Mouse (Mus musculus): Measurements from ENCODE around the gene Exosc6. TPM values are rescaled to one million over a fixed set of nuclear protein-coding genes. Genes with fewer than 3 reads are reported as not detected.
A peak's percentile ranks its signal among the peaks of the same experiment; 100 is the strongest.
"Not testable (repeated sequence)": the region's sequence is repeated elsewhere in the genome, so short reads cannot be mapped to it uniquely, and the experiment has no call there.

Gene Exosc6
- polyA plus RNA-seq, 1 experiment from 2014 or later: 27.8 TPM

- 59% methylated on average over 5 of the region's 5 CpGs for WGBS
- TF ChIP-seq CTCF (IDR thresholded peaks at IDR 0.05; ENCODE audit: low read depth): no peak
- H3K4me3 ChIP-seq (ENCODE audit: low read depth, low read length): no peak overlapping the region
- no peak overlapping the region for H3K4me2 ChIP-seq
- no peaks in the 10 kb centered on the region for H3K9me3 ChIP-seq (ENCODE audit: low read depth, low read length)
- H3K4me1 ChIP-seq (ENCODE audit: insufficient read depth): no peaks in the 10 kb centered on the region
- H3K27ac ChIP-seq (ENCODE audit: low read depth): no peak overlapping the region
- no peaks in the 10 kb centered on the region for H3K27me3 ChIP-seq (ENCODE audit: insufficient read depth, low read length)
- H3K9ac ChIP-seq: no peak overlapping the region; the same call in 1 of the 2 replicates
- no peak for DNase-seq
- no peaks in the 10 kb centered on the region for H3K36me3 ChIP-seq (ENCODE audit: insufficient read depth)
- no peak for ATAC-seq (ENCODE audit: insufficient read depth)
These were observed 23.3 kb downstream of the Exosc6 start for GRCm38 (mm10) chr8:111079461-111079860.

GRCm38 (mm10) chr8:111079861-111080271, 23.7 kb downstream of the Exosc6 start:
- DNase-seq (peak; percentile 64), ATAC-seq (ENCODE audit: insufficient read depth) (no peak)
- Histone ChIP-seq H3K4me3 (ENCODE audit: low read depth, low read length) (no peak overlapping the region), H3K27ac (ENCODE audit: low read depth) (no peak overlapping the region), H3K4me2 (no peak overlapping the region), H3K9ac (no peak overlapping the region; the same call in 1 of the 2 replicates), H3K9me3 (ENCODE audit: low read depth, low read length) (no peaks in the 10 kb centered on the region), H3K4me1 (ENCODE audit: insufficient read depth) (no peaks in the 10 kb centered on the region), H3K27me3 (ENCODE audit: insufficient read depth, low read length) (no peaks in the 10 kb centered on the region), H3K36me3 (ENCODE audit: insufficient read depth) (no peaks in the 10 kb centered on the region)
- peak; percentile 42 for TF ChIP-seq CTCF (IDR thresholded peaks at IDR 0.05; ENCODE audit: low read depth)
- WGBS: 27% methylated on average over 6 of the region's 6 CpGs

- DNase-seq: no peak
- no peak for TF ChIP-seq CTCF (IDR thresholded peaks at IDR 0.05; ENCODE audit: low read depth)
- no peak for ATAC-seq (ENCODE audit: insufficient read depth)
- H3K4me3 ChIP-seq (ENCODE audit: low read depth, low read length): no peak overlapping the region
- H3K36me3 ChIP-seq (ENCODE audit: insufficient read depth): no peaks in the 10 kb centered on the region
- WGBS: 59% methylated on average over 12 of the region's 12 CpGs
- H3K9me3 ChIP-seq (ENCODE audit: low read depth, low read length): no peaks in the 10 kb centered on the region
- no peak overlapping the region for H3K4me2 ChIP-seq
- no peak overlapping the region for H3K27ac ChIP-seq (ENCODE audit: low read depth)
- no peaks in the 10 kb centered on the region for H3K4me1 ChIP-seq (ENCODE audit: insufficient read depth)
- no peak overlapping the region for H3K9ac ChIP-seq
- no peaks in the 10 kb centered on the region for H3K27me3 ChIP-seq (ENCODE audit: insufficient read depth, low read length)
These were observed 25.6 kb downstream of the Exosc6 start for GRCm38 (mm10) chr8:111081580-111082258.

- H3K4me1 ChIP-seq (ENCODE audit: insufficient read depth); H3K9me3 ChIP-seq (ENCODE audit: low read depth, low read length); H3K9ac ChIP-seq; ATAC-seq (ENCODE audit: insufficient read depth); H3K36me3 ChIP-seq (ENCODE audit: insufficient read depth); H3K4me2 ChIP-seq; H3K27me3 ChIP-seq (ENCODE audit: insufficient read depth, low read length); H3K4me3 ChIP-seq (ENCODE audit: low read depth, low read length); DNase-seq; H3K27ac ChIP-seq (ENCODE audit: low read depth): not testable (repeated sequence)
- 78% methylated on average over 5 of the region's 5 CpGs for WGBS
These were observed 27.8 kb downstream of the Exosc6 start for GRCm38 (mm10) chr8:111083936-111084335.

- no peak for ATAC-seq (ENCODE audit: insufficient read depth)
- no peak overlapping the region for H3K4me2 ChIP-seq
- no peaks in the 10 kb centered on the region; the same call in 1 of the 2 replicates for H3K4me1 ChIP-seq (ENCODE audit: insufficient read depth)
- H3K27ac ChIP-seq (ENCODE audit: low read depth): no peak overlapping the region
- no peaks in the 10 kb centered on the region for H3K36me3 ChIP-seq (ENCODE audit: insufficient read depth)
- H3K9me3 ChIP-seq (ENCODE audit: low read depth, low read length): no peaks in the 10 kb centered on the region
- no peak overlapping the region for H3K9ac ChIP-seq
- WGBS: 0% methylated on average over 2 of the region's 2 CpGs
- TF ChIP-seq CTCF (IDR thresholded peaks at IDR 0.05; ENCODE audit: low read depth): peak; percentile 90
- H3K4me3 ChIP-seq (ENCODE audit: low read depth, low read length): no peak overlapping the region
- DNase-seq: peak; percentile 86
- H3K27me3 ChIP-seq (ENCODE audit: insufficient read depth, low read length): no peaks in the 10 kb centered on the region
These were observed 34.0 kb downstream of the Exosc6 start for GRCm38 (mm10) chr8:111090126-111090525.

- TF ChIP-seq CTCF (IDR thresholded peaks at IDR 0.05; ENCODE audit: low read depth): no peak
- no peak for ATAC-seq (ENCODE audit: insufficient read depth)
- H3K9ac ChIP-seq: no peak overlapping the region
These were observed 35.6 kb downstream of the Exosc6 start for GRCm38 (mm10) chr8:111091706-111092105.

GRCm38 (mm10) chr8:111092326-111092725, 36.2 kb downstream of the Exosc6 start, which contains the start of gene Clec18a:
Gene Clec18a (minus strand): TSS chr8:111092426.
- 87% methylated on average over 5 of the region's 6 CpGs for WGBS
- not testable (repeated sequence) for DNase-seq; H3K9ac ChIP-seq; H3K36me3 ChIP-seq (ENCODE audit: insufficient read depth); H3K9me3 ChIP-seq (ENCODE audit: low read depth, low read length); H3K4me2 ChIP-seq; H3K4me3 ChIP-seq (ENCODE audit: low read depth, low read length); H3K4me1 ChIP-seq (ENCODE audit: insufficient read depth); H3K27me3 ChIP-seq (ENCODE audit: insufficient read depth, low read length); H3K27ac ChIP-seq (ENCODE audit: low read depth); ATAC-seq (ENCODE audit: insufficient read depth)

More at GRCm38 (mm10) chr8:111091706-111092105, 35.6 kb downstream of the Exosc6 start:
- H3K4me3 ChIP-seq (ENCODE audit: low read depth, low read length): no peak overlapping the region
- H3K4me2 ChIP-seq: no peak overlapping the region
- H3K4me1 ChIP-seq (ENCODE audit: insufficient read depth): peaks cover 3% of the 10 kb centered on the region; the same call in 1 of the 2 replicates
- no peaks in the 10 kb centered on the region for H3K36me3 ChIP-seq (ENCODE audit: insufficient read depth)
- DNase-seq: no peak
- H3K27me3 ChIP-seq (ENCODE audit: insufficient read depth, low read length): no peaks in the 10 kb centered on the region
- H3K27ac ChIP-seq (ENCODE audit: low read depth): no peak overlapping the region
- 79% methylated on average over 7 of the region's 7 CpGs for WGBS
- H3K9me3 ChIP-seq (ENCODE audit: low read depth, low read length): no peaks in the 10 kb centered on the region
